Mouse (Mus musculus) embryo, embryonic 11.5 days (tissue): ENCODE measurements around the gene 2310057M21Rik.

Source experiments
- DNase-seq: peaks from one replicate; pipeline ENCODE4 v3.0.0-alpha.2; 2012; ENCODE audit warnings: low read depth, low spot score

The 2310057M21Rik gene

GRCm38 (mm10) chr7:131322192-131322591 is 40.4 kb downstream of the 2310057M21Rik start, which contains the start of gene Cuzd1:
Gene Cuzd1, minus strand, starts transcription at chr7:131322292.
- DNase-seq, result no peak

- no peak for DNase-seq
Measured at GRCm38 (mm10) chr7:131318340-131318739, 44.2 kb downstream of the 2310057M21Rik start.

GRCm38 (mm10) chr7:131317587-131317986 is 45.0 kb downstream of the 2310057M21Rik start:
- no peak for DNase-seq

GRCm38 (mm10) chr7:131314493-131314892 is 48.1 kb downstream of the 2310057M21Rik start:
- DNase-seq, result no peak

- DNase-seq, result no peak
Measured at GRCm38 (mm10) chr7:131306733-131307132, 55.8 kb downstream of the 2310057M21Rik start.

GRCm38 (mm10) chr7:131303340-131303739 is 59.2 kb downstream of the 2310057M21Rik start:
- DNase-seq, result no peak

- DNase-seq, result no peak
Measured at GRCm38 (mm10) chr7:131297151-131297550, 65.4 kb downstream of the 2310057M21Rik start.
